Mouse (Mus musculus): ENCODE results near the gene Axin1. TPM values are rescaled to one million over a fixed set of nuclear protein-coding genes. Genes with fewer than 3 reads are reported as not detected.

Axin1 gene
- polyA plus RNA-seq, 1 experiment from 2014 or later: 9.3 TPM

DNA sequence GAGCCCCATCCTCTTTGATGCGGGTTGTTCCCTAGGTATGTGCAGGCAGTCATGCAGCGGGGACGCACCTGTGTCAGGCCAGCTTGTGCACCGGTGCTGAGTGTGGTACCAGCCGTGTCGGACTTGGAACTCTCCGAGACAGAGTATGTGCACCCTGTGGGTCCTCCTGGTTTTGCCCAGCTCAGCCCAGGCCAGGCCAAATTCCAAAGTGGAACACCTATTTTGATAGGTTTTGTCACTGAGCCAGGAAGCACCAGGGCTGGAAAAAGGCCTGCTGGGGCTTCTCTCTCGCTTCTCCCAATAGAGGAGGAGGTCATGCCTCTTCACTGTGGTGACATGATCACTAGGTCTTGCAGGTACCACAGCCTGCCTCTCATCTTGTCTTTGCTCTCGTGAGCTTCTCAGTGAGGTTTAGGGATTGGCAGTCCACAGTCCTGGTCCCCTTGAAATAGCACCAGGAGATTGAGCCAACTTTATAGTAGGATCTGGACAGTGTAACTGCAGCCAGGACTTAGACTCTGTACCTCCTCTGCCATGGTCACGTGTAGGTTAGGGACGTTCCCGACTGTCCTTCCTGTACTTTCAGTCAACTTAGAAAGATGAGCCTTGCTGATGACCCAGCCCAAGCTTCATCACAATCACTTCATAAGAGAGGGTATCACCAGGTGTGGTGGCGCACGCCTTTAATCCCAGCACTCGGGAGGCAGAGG is 54.1 kb downstream of the Axin1 start:
- Histone ChIP-seq H3K27ac (ENCODE audit: low read depth, low read length) (no peak overlapping the region), H3K9ac (ENCODE audit: low read depth, low read length) (no peak overlapping the region), H3K9me3 (ENCODE audit: control insufficient read depth) (no peaks in the 10 kb centered on the region), H3K27me3 (replicated peaks; ENCODE audit: control insufficient read depth, insufficient read depth, low read length) (no peaks in the 10 kb centered on the region), H3K4me3 (ENCODE audit: low read depth, low read length) (no peak overlapping the region), H3K4me1 (replicated peaks; ENCODE audit: control insufficient read depth, insufficient read depth, low read length) (no peaks in the 10 kb centered on the region), H3K36me3 (ENCODE audit: control insufficient read depth, insufficient read depth) (peaks cover 94% of the 10 kb centered on the region), H3K4me2 (replicated peaks; ENCODE audit: low read depth) (no peak overlapping the region)
- 96% methylated on average over 15 of the region's 15 CpGs for WGBS
- ATAC-seq: no peak
- TF ChIP-seq CTCF (IDR thresholded peaks at IDR 0.05; ENCODE audit: low read depth): no peak

DNA sequence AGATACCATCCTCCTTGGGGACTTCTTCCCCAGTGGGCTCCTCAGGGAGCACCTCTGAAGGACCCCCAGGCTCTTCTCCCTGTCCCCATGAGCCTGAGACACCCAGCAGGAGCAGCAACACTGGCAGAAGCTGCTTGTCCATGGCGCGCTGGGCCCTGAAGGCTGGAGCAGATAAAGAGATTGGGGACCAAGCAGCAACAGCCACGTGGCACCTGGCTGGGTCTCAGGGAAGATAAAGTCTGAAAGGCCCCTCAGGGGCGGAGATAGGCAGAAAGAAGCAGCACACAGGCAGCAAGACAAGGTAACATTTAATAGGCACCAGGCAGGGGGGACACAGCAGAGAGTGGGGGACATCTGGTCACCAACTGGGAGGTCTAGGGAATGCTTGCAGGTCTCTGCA is 60.4 kb downstream of the Axin1 start, which contains the start of gene Pdia2:
Gene Pdia2 (minus strand): TSS at position 196 of the 400 bp plus-strand sequence.
- no peak within 1 kb of the TSS for H3K9ac ChIP-seq (ENCODE audit: low read depth, low read length)
- no peak for TF ChIP-seq CTCF (IDR thresholded peaks at IDR 0.05; ENCODE audit: low read depth)
- peaks cover 35% of the 10 kb centered on the region for H3K36me3 ChIP-seq (ENCODE audit: control insufficient read depth, insufficient read depth)
- H3K9me3 ChIP-seq (ENCODE audit: control insufficient read depth): no peaks in the 10 kb centered on the region
- peaks cover 23% of the 10 kb centered on the region for H3K27me3 ChIP-seq (replicated peaks; ENCODE audit: control insufficient read depth, insufficient read depth, low read length)
- H3K4me1 ChIP-seq (replicated peaks; ENCODE audit: control insufficient read depth, insufficient read depth, low read length): no peaks in the 10 kb centered on the region; the same call in 1 of the 2 replicates
- no peak within 1 kb of the TSS for H3K27ac ChIP-seq (ENCODE audit: low read depth, low read length)
- H3K4me3 ChIP-seq (ENCODE audit: low read depth, low read length): no peak within 1 kb of the TSS
- H3K4me2 ChIP-seq (replicated peaks; ENCODE audit: low read depth): no peak within 1 kb of the TSS
- ATAC-seq: no peak
- WGBS: 37% methylated on average over 4 of the region's 4 CpGs

DNA sequence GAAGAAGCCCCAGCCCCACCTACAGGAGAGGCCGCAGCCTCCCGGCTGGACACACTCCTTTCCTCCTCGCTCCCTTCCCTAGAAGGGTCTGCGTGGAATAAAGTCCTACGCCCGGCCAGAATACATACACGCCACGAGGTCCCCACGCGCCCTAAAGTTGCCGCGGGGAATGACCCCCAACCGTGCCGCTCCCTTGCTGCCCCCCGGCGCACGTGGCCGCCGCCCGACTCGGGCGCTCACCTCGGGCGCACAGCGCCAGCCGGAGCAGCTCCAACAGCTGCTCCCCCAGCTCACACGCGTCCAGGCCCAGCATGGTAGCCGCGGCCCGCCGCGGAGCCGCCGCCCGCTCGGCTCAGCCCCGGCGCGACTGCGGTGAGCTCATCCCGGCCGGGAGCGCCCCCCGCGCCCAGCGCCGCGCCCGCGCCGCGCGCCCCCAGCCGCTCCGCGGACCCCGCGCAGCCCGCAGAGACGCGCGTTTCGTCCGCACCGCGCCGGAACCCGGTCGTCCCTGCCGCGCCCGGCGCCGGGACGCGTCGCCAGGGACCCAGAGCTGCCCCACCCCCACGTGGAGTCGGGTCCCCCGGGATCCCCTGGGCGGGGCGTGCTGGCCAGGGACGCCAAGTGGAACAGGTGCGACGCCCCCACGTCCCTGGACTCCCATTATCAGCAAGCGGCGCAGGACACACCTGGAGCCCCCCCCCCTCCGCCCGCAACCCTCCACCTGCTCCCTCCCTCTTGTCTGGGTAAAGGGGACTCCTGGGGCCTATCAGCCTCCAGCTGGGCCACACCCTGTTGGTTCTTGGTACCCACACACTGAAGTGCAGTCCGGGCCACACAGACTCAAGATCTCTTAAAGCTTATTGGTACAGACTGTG is 62.6 kb downstream of the Axin1 start:
- no peak; the same call in 1 of the 2 replicates for ATAC-seq
- H3K4me1 ChIP-seq (replicated peaks; ENCODE audit: control insufficient read depth, insufficient read depth, low read length): no peaks in the 10 kb centered on the region; the same call in 1 of the 2 replicates
- H3K9ac ChIP-seq (ENCODE audit: low read depth, low read length): peak overlapping the region; percentile 51
- peaks cover 13% of the 10 kb centered on the region for H3K36me3 ChIP-seq (ENCODE audit: control insufficient read depth, insufficient read depth)
- peak overlapping the region; percentile 46 for H3K4me3 ChIP-seq (ENCODE audit: low read depth, low read length)
- peaks cover 29% of the 10 kb centered on the region for H3K27me3 ChIP-seq (replicated peaks; ENCODE audit: control insufficient read depth, insufficient read depth, low read length)
- TF ChIP-seq CTCF (IDR thresholded peaks at IDR 0.05; ENCODE audit: low read depth): no peak
- no peak overlapping the region for H3K27ac ChIP-seq (ENCODE audit: low read depth, low read length)
- H3K4me2 ChIP-seq (replicated peaks; ENCODE audit: low read depth): peak overlapping the region; percentile 99
- under 1% methylated on average over 86 of the region's 92 CpGs for WGBS
- no peaks in the 10 kb centered on the region for H3K9me3 ChIP-seq (ENCODE audit: control insufficient read depth)

DNA sequence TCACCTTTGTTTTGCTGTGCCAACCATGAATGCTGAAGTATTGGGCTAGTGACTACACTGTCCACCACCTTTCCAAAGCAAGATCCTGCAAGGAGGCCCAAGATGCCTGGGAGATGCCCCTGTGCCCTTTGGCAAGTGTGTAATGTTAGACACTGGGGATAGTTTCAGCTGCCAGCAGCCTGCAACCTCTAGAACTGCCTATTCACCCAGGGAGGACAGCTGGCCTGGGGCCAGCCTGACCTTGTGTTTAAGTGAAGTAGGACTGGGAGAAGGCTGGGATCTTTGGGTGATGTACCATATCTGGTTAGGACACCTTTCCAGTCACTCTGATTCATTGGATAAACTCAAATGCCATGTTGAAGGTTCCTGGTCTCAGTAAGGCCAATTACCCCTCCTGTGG is 63.5 kb downstream of the Axin1 start:
- Histone ChIP-seq H3K4me3 (ENCODE audit: low read depth, low read length) (no peak overlapping the region), H3K36me3 (ENCODE audit: control insufficient read depth, insufficient read depth) (peaks cover 6% of the 10 kb centered on the region; the same call in 1 of the 2 replicates), H3K9ac (ENCODE audit: low read depth, low read length) (no peak overlapping the region), H3K4me1 (replicated peaks; ENCODE audit: control insufficient read depth, insufficient read depth, low read length) (no peaks in the 10 kb centered on the region; the same call in 1 of the 2 replicates), H3K27me3 (replicated peaks; ENCODE audit: control insufficient read depth, insufficient read depth, low read length) (peaks cover 29% of the 10 kb centered on the region), H3K27ac (ENCODE audit: low read depth, low read length) (no peak overlapping the region), H3K9me3 (ENCODE audit: control insufficient read depth) (no peaks in the 10 kb centered on the region), H3K4me2 (replicated peaks; ENCODE audit: low read depth) (no peak overlapping the region; the same call in 1 of the 2 replicates)
- TF ChIP-seq CTCF (IDR thresholded peaks at IDR 0.05; ENCODE audit: low read depth): no peak
- ATAC-seq: no peak

DNA sequence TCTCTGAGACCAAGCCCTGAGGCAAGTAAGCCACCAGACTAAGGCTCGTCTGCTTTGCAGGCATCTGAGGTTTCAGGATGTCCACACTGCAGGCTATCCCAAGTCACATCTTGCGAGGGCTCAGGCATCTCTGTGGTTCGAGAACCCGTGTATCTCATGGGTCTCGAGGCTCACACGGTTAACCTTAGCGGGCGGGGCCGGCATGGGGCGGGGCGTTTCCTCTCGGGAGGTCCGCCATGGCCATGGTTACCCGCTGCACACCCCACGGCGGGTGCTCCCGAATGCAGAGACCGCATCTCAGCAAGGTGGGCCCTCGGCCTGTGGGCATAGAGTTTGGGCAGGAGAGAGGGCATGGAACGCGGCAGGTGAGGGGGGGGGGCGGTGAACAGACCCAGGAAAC is 64.2 kb downstream of the Axin1 start, which contains the start of gene Rgs11:
Gene Rgs11 (plus strand): TSS at position 215 of the 400 bp plus-strand sequence.
- peak within 1 kb of the TSS; percentile 22; the same call in 1 of the 2 replicates for H3K9ac ChIP-seq (ENCODE audit: low read depth, low read length)

DNA sequence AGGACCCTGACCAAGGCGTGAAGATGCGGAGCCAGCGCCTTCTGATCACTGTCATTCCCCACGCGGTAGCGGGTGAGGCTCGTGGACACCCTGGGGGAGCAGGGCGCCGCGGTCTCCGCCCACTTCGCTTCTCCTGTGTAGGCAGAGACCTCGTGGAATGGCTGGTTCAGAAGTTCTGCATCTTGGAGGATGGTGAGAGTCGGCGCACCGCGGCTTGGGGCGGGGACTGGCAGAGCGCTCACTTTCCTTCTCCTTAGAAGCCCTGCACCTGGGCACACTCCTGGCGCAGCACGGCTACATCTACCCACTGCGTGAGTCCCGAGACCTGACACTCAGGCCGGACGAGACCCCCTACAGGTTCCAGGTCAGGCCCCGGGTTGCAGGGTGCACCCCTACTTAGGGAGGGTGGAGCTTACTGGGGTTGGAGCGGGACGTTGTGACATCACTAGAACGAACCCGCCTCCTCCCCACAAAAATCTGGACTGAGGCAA is 64.9 kb downstream of the Axin1 start:
- H3K27me3 ChIP-seq (replicated peaks; ENCODE audit: control insufficient read depth, insufficient read depth, low read length): peaks cover 29% of the 10 kb centered on the region
- no peak for ATAC-seq
- no peaks in the 10 kb centered on the region for H3K9me3 ChIP-seq (ENCODE audit: control insufficient read depth)
- WGBS: under 1% methylated on average over 29 of the region's 30 CpGs
- H3K27ac ChIP-seq (ENCODE audit: low read depth, low read length): no peak overlapping the region
- TF ChIP-seq CTCF (IDR thresholded peaks at IDR 0.05; ENCODE audit: low read depth): no peak
- H3K9ac ChIP-seq (ENCODE audit: low read depth, low read length): peak overlapping the region; percentile 22; the same call in 1 of the 2 replicates
- peak overlapping the region; percentile 48 for H3K4me3 ChIP-seq (ENCODE audit: low read depth, low read length)
- H3K4me1 ChIP-seq (replicated peaks; ENCODE audit: control insufficient read depth, insufficient read depth, low read length): no peaks in the 10 kb centered on the region; the same call in 1 of the 2 replicates
- no peaks in the 10 kb centered on the region for H3K36me3 ChIP-seq (ENCODE audit: control insufficient read depth, insufficient read depth)
- peak overlapping the region; percentile 91 for H3K4me2 ChIP-seq (replicated peaks; ENCODE audit: low read depth)

More for the DNA sequence above, 64.2 kb downstream of the Axin1 start, which contains the start of gene Rgs11:
- peak within 1 kb of the TSS; percentile 48 for H3K4me3 ChIP-seq (ENCODE audit: low read depth, low read length)
- peaks cover 29% of the 10 kb centered on the region for H3K27me3 ChIP-seq (replicated peaks; ENCODE audit: control insufficient read depth, insufficient read depth, low read length)
- no peak for ATAC-seq
- H3K4me1 ChIP-seq (replicated peaks; ENCODE audit: control insufficient read depth, insufficient read depth, low read length): no peaks in the 10 kb centered on the region; the same call in 1 of the 2 replicates
- no peaks in the 10 kb centered on the region for H3K9me3 ChIP-seq (ENCODE audit: control insufficient read depth)
- WGBS: 4% methylated on average over 22 of the region's 22 CpGs
- H3K27ac ChIP-seq (ENCODE audit: low read depth, low read length): no peak within 1 kb of the TSS
- TF ChIP-seq CTCF (IDR thresholded peaks at IDR 0.05; ENCODE audit: low read depth): no peak
- H3K36me3 ChIP-seq (ENCODE audit: control insufficient read depth, insufficient read depth): peaks cover under 1% of the 10 kb centered on the region; the same call in 1 of the 2 replicates
- peak within 1 kb of the TSS; percentile 91 for H3K4me2 ChIP-seq (replicated peaks; ENCODE audit: low read depth)

All from intestine, postnatal 0 days (tissue).